Mouse (Mus musculus): ENCODE data around the gene Lmtk2. TPM values are rescaled to one million over a fixed set of nuclear protein-coding genes. Genes with fewer than 3 reads are reported as not detected.
A peak's percentile ranks its signal among the peaks of the same experiment; 100 is the strongest.

Gene Lmtk2
- total and polyA plus RNA-seq, 3 experiments, result 12.6 to 14.8 TPM; not detected in 1

DNA sequence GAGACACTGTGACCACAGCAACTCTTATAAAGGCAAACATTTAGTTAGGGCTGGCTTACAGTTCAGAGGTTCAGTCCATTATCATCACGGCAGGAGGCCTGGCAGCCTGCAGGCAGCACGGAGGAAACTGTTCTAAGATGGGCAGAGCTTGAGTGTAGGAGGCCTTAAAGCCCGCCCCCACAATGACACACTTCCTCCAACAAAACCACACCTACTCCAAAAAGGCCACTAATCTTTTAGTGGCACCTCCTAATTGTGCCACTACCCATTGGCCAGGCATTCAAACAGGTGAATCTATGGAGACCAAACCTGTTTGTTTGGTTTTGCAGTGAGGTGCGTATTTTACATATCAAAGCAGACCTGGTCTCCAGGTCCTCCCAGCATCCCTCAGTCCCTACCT is 16.0 kb upstream of the Lmtk2 start:
- TF ChIP-seq POLR2AphosphoS5 (IDR thresholded peaks at IDR 0.05; ENCODE audit: borderline replicate concordance, low read depth, low read length) (no peak), BHLHE40 (IDR thresholded peaks at IDR 0.05; ENCODE audit: borderline replicate concordance, low read depth, low read length) (no peak), CHD2 (IDR thresholded peaks at IDR 0.05; ENCODE audit: low read length) (no peak), JUND (IDR thresholded peaks at IDR 0.05; ENCODE audit: low read depth, low read length) (no peak), MYC (IDR thresholded peaks at IDR 0.05; ENCODE audit: low read depth, low read length) (no peak), MYB (IDR thresholded peaks at IDR 0.05; ENCODE audit: low read depth, low read length) (no peak), MAFK (IDR thresholded peaks at IDR 0.05; ENCODE audit: borderline replicate concordance, low read depth, low read length) (no peak)
- peak; percentile 25 for DNase-seq (ENCODE audit: low read depth, low spot score)

GRCm38 (mm10) chr5:144085696-144086095 is 14.5 kb upstream of the Lmtk2 start:
- H3K27me3 ChIP-seq (ENCODE audit: control insufficient read depth in 1 of 2, insufficient read depth in 2 of 2, low read length in 2 of 2), result peaks cover 0 to 4% of the 10 kb centered on the region in 2 experiments; a peak in 2 of 4 replicates
- TF ChIP-seq NRF1 (IDR thresholded peaks at IDR 0.05; ENCODE audit: insufficient read depth, low read depth, low read length, poor library complexity, severe bottlenecking), result no peak
- TF ChIP-seq UBTF (IDR thresholded peaks at IDR 0.05; ENCODE audit: borderline replicate concordance, insufficient read depth, low read depth, low read length), result no peak
- TF ChIP-seq POLR2AphosphoS2 (IDR thresholded peaks at IDR 0.05; ENCODE audit: low read length), result no peak
- TF ChIP-seq ELF1 (IDR thresholded peaks at IDR 0.05; ENCODE audit: low read depth, low read length), result no peak
- TF ChIP-seq EP300 (IDR thresholded peaks at IDR 0.05; ENCODE audit: low read depth in 1 of 2, low read length in 2 of 2), result no peak
- TF ChIP-seq KAT2A (conservative IDR thresholded peaks at IDR 0.05; ENCODE audit: low read depth, low read length), result no peak
- no peak for TF ChIP-seq E2F4 (IDR thresholded peaks at IDR 0.05; ENCODE audit: borderline replicate concordance, low read depth, low read length)
- no peak for TF ChIP-seq USF1 (IDR thresholded peaks at IDR 0.05; ENCODE audit: low read depth, low read length)
- TF ChIP-seq TAL1 (IDR thresholded peaks at IDR 0.05; ENCODE audit: low read length), result no peak
- no peak for TF ChIP-seq HCFC1 (IDR thresholded peaks at IDR 0.05; ENCODE audit: low read depth, low read length)
- no peak for TF ChIP-seq ZNF384 (IDR thresholded peaks at IDR 0.05; ENCODE audit: low read depth, low read length)
- TF ChIP-seq MYB (IDR thresholded peaks at IDR 0.05; ENCODE audit: low read depth, low read length), result no peak
- no peaks in the 10 kb centered on the region for H3K36me3 ChIP-seq (ENCODE audit: control insufficient read depth in 1 of 2, insufficient read depth in 2 of 2, low read length in 2 of 2)
- DNase-seq (ENCODE audit: low read depth, low spot score), result no peak
- H3K4me1 ChIP-seq (ENCODE audit: control insufficient read depth in 1 of 2, insufficient read depth in 2 of 2, low read length in 2 of 2), result no peaks in the 10 kb centered on the region
- H3K9me3 ChIP-seq (replicated peaks; ENCODE audit: insufficient read depth, low read length), result no peaks in the 10 kb centered on the region
- no peaks in the 10 kb centered on the region for H3K79me2 ChIP-seq (ENCODE audit: control insufficient read depth, insufficient read depth, low read length, poor library complexity)
- H3K27ac ChIP-seq (ENCODE audit: control insufficient read depth, low read depth, low read length), result no peak overlapping the region
- H3K9ac ChIP-seq (ENCODE audit: control insufficient read depth, low read depth, low read length, poor library complexity, severe bottlenecking), result no peak overlapping the region
- H3K4me3 ChIP-seq (ENCODE audit: control insufficient read depth in 1 of 2, insufficient read depth in 1 of 2, low read depth in 2 of 2, low read length in 2 of 2), result no peak overlapping the region

More for the DNA sequence above, 16.0 kb upstream of the Lmtk2 start:
- Histone ChIP-seq H3K4me1 (ENCODE audit: control insufficient read depth in 1 of 2, insufficient read depth in 2 of 2, low read length in 2 of 2) (no peaks in the 10 kb centered on the region), H3K27ac (ENCODE audit: control insufficient read depth, low read depth, low read length) (no peak overlapping the region), H3K4me3 (ENCODE audit: control insufficient read depth in 1 of 2, insufficient read depth in 1 of 2, low read depth in 2 of 2, low read length in 2 of 2) (no peak overlapping the region), H3K79me2 (ENCODE audit: control insufficient read depth, insufficient read depth, low read length, poor library complexity) (no peaks in the 10 kb centered on the region), H3K9ac (ENCODE audit: control insufficient read depth, low read depth, low read length, poor library complexity, severe bottlenecking) (no peak overlapping the region), H3K27me3 (ENCODE audit: control insufficient read depth in 1 of 2, insufficient read depth in 2 of 2, low read length in 2 of 2) (peaks cover 0 to 4% of the 10 kb centered on the region in 2 experiments; a peak in 2 of 4 replicates), H3K9me3 (replicated peaks; ENCODE audit: insufficient read depth, low read length) (no peaks in the 10 kb centered on the region), H3K36me3 (ENCODE audit: control insufficient read depth in 1 of 2, insufficient read depth in 2 of 2, low read length in 2 of 2) (no peaks in the 10 kb centered on the region)
